Mouse (Mus musculus) forebrain, embryonic 10.5 days (tissue): ENCODE measurements around the gene Eif2s1. TPM values are rescaled to one million over a fixed set of nuclear protein-coding genes. Genes with fewer than 3 reads are reported as not detected.

Experiments used
- DNase-seq: peaks from one replicate; pipeline ENCODE4 v3.0.0-alpha.2; 2017; ENCODE audit warnings: low spot score; ENCODE audit errors: extremely low spot score
- H3K27ac ChIP-seq: fragments of 300-500 bp; sonication (generic); 2 replicates; pipeline ENCODE4 v1.5.1; 2016; ENCODE audit warnings: mild to moderate bottlenecking
- H3K27me3 ChIP-seq: fragments of 300-500 bp; sonication (generic); 2 replicates; pipeline ENCODE4 v1.6.1; 2016; ENCODE audit warnings: mild to moderate bottlenecking; ENCODE audit not compliant: poor library complexity, severe bottlenecking
- H3K36me3 ChIP-seq: fragments of 300-500 bp; sonication (generic); replicated peaks from 2 replicates; pipeline ENCODE4 v1.6.1; 2016; ENCODE audit warnings: mild to moderate bottlenecking, moderate library complexity
- H3K4me1 ChIP-seq: fragments of 300-500 bp; sonication (generic); 2 replicates; pipeline ENCODE4 v1.6.1; 2016
- H3K4me3 ChIP-seq: fragments of 300-500 bp; sonication (generic); 2 replicates; pipeline ENCODE4 v1.5.1; 2016; ENCODE audit warnings: mild to moderate bottlenecking, moderate library complexity
- H3K9me3 ChIP-seq: fragments of 300-500 bp; sonication (generic); 2 replicates; pipeline ENCODE4 v1.6.1; 2016; ENCODE audit warnings: mild to moderate bottlenecking, moderate library complexity
- WGBS: fragments of 180-500 bp; shearing (Covaris S2); methylation state at CpG from one replicate; pipeline ENCODE4 v1.1.7; 2016; 5-methylcytosine and 5-hydroxymethylcytosine counted together
- polyA plus RNA-seq: library from polyadenylated mRNA; unstranded; fragments of >200 nt; fragmentation: Nextera tagmentation; extraction: Ambion mirVana; gene quantifications from 2 replicates; pipeline ENCODE4 v1.2.1, GENCODE M21; 2016

Gene Eif2s1
- 323 and 333 TPM in 2 replicates for polyA plus RNA-seq

DNA sequence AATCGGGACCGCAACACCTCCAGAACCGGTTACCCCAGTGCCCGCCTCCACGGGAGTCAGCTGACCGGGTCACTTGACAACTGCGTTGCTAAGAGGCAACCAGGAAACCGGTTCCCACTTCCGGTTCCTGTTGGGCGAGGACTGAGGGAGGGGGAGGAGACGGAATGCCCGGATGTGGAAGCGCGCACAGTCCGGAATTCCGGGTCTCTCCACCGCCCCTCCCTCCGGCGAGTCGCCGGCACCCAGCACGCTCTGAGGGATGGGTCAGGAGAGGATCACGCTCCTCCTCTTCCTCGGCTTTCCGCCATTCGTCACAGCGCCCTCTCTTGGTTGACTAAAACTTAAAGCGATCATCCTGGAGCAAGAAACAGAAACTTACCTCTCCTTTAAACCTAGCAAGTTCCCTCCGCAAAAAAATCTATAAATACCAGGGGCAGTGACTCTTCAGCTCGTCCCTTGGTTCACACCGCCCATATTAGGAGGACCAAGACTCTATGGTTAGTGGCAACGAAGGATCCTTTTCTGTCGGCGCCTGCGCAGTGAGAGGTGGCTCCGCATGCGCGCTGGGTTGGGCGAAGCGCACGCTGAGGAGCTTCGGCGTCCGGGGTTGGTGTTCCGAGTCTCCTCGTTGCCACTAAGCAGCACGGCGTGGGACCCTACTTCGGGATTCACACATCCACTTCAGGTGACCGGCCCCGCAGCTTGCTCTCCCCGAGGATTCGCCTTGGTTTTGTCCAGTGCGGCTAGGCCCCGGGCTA is at the start of gene Eif2s1, which contains the start of gene Atp6v1d:
Gene Eif2s1 (plus strand): TSS at position 324 of the 758 bp plus-strand sequence.
Gene Atp6v1d (minus strand): TSS at position 143 of the 758 bp plus-strand sequence.
- DNase-seq, result peak; percentile 100
- Histone ChIP-seq H3K4me3 (peak within 1 kb of the TSS; percentile 74), H3K27ac (peak within 1 kb of the TSS; percentile 97), H3K36me3 (peaks cover 31% of the 10 kb centered on the region), H3K27me3 (no peaks in the 10 kb centered on the region), H3K9me3 (no peaks in the 10 kb centered on the region), H3K4me1 (peaks cover 32% of the 10 kb centered on the region)
- 0% methylated on average over 55 of the region's 55 CpGs for WGBS

DNA sequence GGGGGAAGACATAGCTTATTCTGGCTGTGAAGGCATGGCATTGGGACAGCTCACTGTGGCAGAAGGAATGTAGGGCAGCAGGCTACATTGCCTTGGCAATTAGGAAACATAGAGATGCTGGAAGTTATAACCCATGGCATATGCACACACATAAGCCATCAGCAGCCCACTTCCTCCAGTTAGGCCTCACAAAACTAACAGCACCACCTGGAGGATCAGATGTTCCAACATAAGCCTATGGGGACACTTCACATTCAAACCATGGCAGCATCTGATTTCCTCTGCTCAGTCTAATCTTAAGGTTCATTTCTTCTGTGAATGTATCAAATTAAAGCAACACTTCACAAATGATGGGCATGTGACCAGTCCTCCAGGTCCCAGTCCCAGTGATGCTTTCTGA is 47.2 kb upstream of the Eif2s1 start:
- Histone ChIP-seq H3K9me3 (no peaks in the 10 kb centered on the region), H3K27ac (no peak overlapping the region), H3K4me3 (no peak overlapping the region), H3K36me3 (peaks cover 12% of the 10 kb centered on the region), H3K4me1 (no peaks in the 10 kb centered on the region), H3K27me3 (no peaks in the 10 kb centered on the region)
- DNase-seq, result no peak

GRCm38 (mm10) chr12:78834496-78834895 is 27.1 kb upstream of the Eif2s1 start:
- no peak for DNase-seq
- 94% methylated on average over 2 of the region's 2 CpGs for WGBS
- Histone ChIP-seq H3K4me3 (no peak overlapping the region), H3K9me3 (no peaks in the 10 kb centered on the region), H3K36me3 (peaks cover 83% of the 10 kb centered on the region), H3K4me1 (no peaks in the 10 kb centered on the region), H3K27me3 (no peaks in the 10 kb centered on the region), H3K27ac (no peak overlapping the region)

DNA sequence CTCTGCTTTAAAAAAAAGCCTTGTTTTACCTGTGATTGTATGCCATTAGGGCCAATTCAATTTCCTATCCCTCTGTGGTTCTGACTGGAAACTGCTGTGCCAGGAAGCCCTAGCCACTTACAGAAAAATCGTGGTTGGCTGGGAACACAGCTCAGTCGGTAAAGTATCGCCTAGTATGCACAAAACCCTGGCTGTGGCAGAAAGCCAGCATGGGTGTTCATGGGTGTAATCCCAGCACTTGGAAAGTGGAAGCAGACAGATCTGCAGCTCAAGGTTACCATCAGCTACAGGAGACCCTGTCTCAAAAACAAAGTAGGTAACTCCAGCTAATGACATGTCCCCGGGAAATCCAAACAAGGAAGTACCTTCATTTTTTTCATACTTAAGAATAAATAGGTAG is 21.7 kb upstream of the Eif2s1 start:
- H3K9me3 ChIP-seq, result no peaks in the 10 kb centered on the region
- WGBS, result 92% methylated on average over 4 of the region's 4 CpGs
- no peaks in the 10 kb centered on the region for H3K27me3 ChIP-seq
- no peak overlapping the region for H3K4me3 ChIP-seq
- no peaks in the 10 kb centered on the region for H3K4me1 ChIP-seq
- H3K27ac ChIP-seq, result no peak overlapping the region
- peaks cover 91% of the 10 kb centered on the region for H3K36me3 ChIP-seq
- no peak for DNase-seq

- no peak for DNase-seq
- H3K27me3 ChIP-seq, result no peaks in the 10 kb centered on the region
- no peaks in the 10 kb centered on the region for H3K4me1 ChIP-seq
- 98% methylated on average over 1 of the region's 1 CpGs for WGBS
- no peak overlapping the region for H3K27ac ChIP-seq
- H3K4me3 ChIP-seq, result no peak overlapping the region
- H3K9me3 ChIP-seq, result no peaks in the 10 kb centered on the region
- H3K36me3 ChIP-seq, result peaks cover 85% of the 10 kb centered on the region
These were observed 19.2 kb upstream of the Eif2s1 start for GRCm38 (mm10) chr12:78842429-78842828.

DNA sequence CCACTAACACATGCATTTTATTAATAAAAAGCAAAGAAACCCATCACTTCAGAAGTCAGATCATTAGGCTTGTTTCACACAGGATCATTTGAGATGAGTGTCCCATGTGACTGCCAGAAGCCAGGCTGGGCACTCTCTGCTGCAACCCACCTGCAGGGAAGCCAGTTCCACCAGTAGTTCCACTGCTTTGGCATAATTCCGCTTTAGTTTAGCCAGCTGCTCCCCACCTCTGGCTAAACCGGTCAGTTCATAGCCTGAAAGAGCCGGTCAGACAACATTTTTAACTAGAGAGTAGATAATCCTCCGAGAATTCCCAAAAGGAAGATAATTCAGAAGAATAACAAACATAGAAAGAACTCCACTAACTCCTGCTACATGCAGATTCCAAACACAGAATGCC is 13.4 kb upstream of the Eif2s1 start:
- Histone ChIP-seq H3K4me3 (no peak overlapping the region), H3K27ac (no peak overlapping the region), H3K4me1 (no peaks in the 10 kb centered on the region), H3K27me3 (no peaks in the 10 kb centered on the region), H3K36me3 (peaks cover 70% of the 10 kb centered on the region), H3K9me3 (no peaks in the 10 kb centered on the region)
- DNase-seq, result no peak
- 93% methylated on average over 4 of the region's 4 CpGs for WGBS

GRCm38 (mm10) chr12:78860921-78861495 is 611 bp upstream of the Eif2s1 start:
- Histone ChIP-seq H3K27me3 (no peaks in the 10 kb centered on the region), H3K27ac (peak overlapping the region; percentile 97), H3K4me3 (peak overlapping the region; percentile 74), H3K36me3 (peaks cover 33% of the 10 kb centered on the region), H3K4me1 (peaks cover 32% of the 10 kb centered on the region), H3K9me3 (no peaks in the 10 kb centered on the region)
- 1% methylated on average over 30 of the region's 30 CpGs for whole genome bisulfite sequencing
- no peak for DNase-seq

- no peak for DNase-seq
- H3K4me1 ChIP-seq, result peaks cover 32% of the 10 kb centered on the region
- H3K4me3 ChIP-seq, result peak overlapping the region; percentile 74
- no peaks in the 10 kb centered on the region for H3K27me3 ChIP-seq
- WGBS, result under 1% methylated on average over 22 of the region's 22 CpGs
- H3K9me3 ChIP-seq, result no peaks in the 10 kb centered on the region
- H3K27ac ChIP-seq, result peak overlapping the region; percentile 97
- peaks cover 34% of the 10 kb centered on the region for H3K36me3 ChIP-seq
These were observed 673 bp downstream of the Eif2s1 start for GRCm38 (mm10) chr12:78862254-78862730.

- no peak for DNase-seq
- H3K4me1 ChIP-seq, result peaks cover 21% of the 10 kb centered on the region
- no peaks in the 10 kb centered on the region for H3K9me3 ChIP-seq
- 98% methylated on average over 1 of the region's 1 CpGs for WGBS
- no peak overlapping the region for H3K27ac ChIP-seq
- no peak overlapping the region for H3K4me3 ChIP-seq
- H3K36me3 ChIP-seq, result peaks cover 61% of the 10 kb centered on the region
- H3K27me3 ChIP-seq, result no peaks in the 10 kb centered on the region
These were observed 3.8 kb downstream of the Eif2s1 start for GRCm38 (mm10) chr12:78865434-78865833.

DNA sequence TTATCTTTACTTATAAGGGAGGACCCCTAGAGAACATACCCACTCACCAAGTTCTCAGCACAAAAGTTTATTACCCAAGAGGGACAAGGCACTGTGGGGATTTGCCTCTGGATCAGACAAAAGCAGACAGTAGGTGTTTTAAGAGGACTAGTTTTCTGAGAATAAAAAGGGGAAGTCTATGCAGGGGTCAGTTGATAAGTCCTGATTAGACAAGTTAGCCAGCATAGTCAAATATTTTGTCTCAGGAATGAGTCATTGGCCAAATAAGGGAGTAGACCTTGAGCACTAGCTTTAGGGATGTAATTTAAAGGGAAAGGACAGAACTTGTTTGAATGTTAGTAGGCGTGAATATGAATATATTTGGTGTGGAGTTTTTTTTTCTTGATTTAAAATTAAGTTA is 6.5 kb downstream of the Eif2s1 start:
- peaks cover 87% of the 10 kb centered on the region for H3K36me3 ChIP-seq
- no peak overlapping the region for H3K4me3 ChIP-seq
- no peak for DNase-seq
- H3K27me3 ChIP-seq, result no peaks in the 10 kb centered on the region
- no peaks in the 10 kb centered on the region for H3K9me3 ChIP-seq
- no peak overlapping the region for H3K27ac ChIP-seq
- H3K4me1 ChIP-seq, result peaks cover 11% of the 10 kb centered on the region
- WGBS, result 89% methylated on average over 1 of the region's 1 CpGs

DNA sequence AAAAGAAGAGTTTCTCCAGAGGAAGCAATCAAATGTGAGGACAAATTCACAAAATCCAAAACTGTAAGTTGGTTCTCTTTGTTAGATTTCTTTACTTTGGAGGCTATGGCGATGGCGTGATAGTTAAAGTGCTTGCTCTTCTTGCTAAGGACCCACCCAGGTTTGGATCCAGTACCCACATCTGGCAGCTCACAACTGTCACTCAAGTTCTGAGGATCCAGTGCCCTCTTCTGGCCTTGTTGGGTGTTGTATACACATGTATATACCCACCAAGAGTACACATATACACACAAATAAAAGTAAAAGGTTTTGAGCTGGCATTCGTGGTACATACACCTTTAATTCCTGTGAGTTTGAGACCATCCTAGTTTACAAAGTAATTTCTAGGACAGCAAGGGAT is 13.0 kb downstream of the Eif2s1 start:
- H3K36me3 ChIP-seq, result peaks cover 99% of the 10 kb centered on the region
- 94% methylated on average over 3 of the region's 3 CpGs for WGBS
- no peak for DNase-seq
- no peak overlapping the region for H3K4me3 ChIP-seq
- H3K9me3 ChIP-seq, result no peaks in the 10 kb centered on the region
- no peak overlapping the region for H3K27ac ChIP-seq
- no peaks in the 10 kb centered on the region for H3K27me3 ChIP-seq
- H3K4me1 ChIP-seq, result no peaks in the 10 kb centered on the region

- peaks cover 42% of the 10 kb centered on the region for H3K36me3 ChIP-seq
- 59% methylated on average over 1 of the region's 1 CpGs for WGBS
- H3K27ac ChIP-seq, result no peak overlapping the region
- H3K27me3 ChIP-seq, result no peaks in the 10 kb centered on the region
- peak; percentile 3 for DNase-seq
- H3K4me1 ChIP-seq, result no peaks in the 10 kb centered on the region
- no peak overlapping the region for H3K4me3 ChIP-seq
- peaks cover 3% of the 10 kb centered on the region; the same call in 1 of the 2 replicates for H3K9me3 ChIP-seq
These were observed 28.4 kb downstream of the Eif2s1 start for GRCm38 (mm10) chr12:78890062-78890461.

DNA sequence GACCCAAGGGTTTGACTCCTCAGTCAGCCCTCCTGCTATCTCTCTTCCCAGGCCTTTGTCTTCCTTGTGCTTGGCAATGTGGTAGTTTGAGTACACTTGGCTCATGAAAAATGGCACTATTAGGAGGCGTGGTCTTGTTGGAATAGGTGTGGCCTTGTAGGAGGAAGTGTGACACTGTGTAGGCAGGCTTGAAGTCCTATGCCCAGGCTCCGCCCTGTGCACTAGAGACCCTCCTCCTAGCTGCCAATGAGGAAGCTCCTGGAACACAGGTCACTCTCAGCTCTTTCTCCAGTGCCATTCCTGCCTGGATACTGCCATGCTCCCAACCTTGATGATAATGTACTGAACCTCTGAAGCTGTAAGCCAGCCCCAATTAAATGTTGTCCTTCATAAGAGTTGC is 29.5 kb downstream of the Eif2s1 start:
- Histone ChIP-seq H3K4me3 (no peak overlapping the region), H3K27me3 (no peaks in the 10 kb centered on the region), H3K36me3 (peaks cover 31% of the 10 kb centered on the region), H3K4me1 (no peaks in the 10 kb centered on the region), H3K27ac (no peak overlapping the region), H3K9me3 (peaks cover 3% of the 10 kb centered on the region; the same call in 1 of the 2 replicates)
- 97% methylated on average over 2 of the region's 2 CpGs for WGBS
- DNase-seq, result peak; percentile 4
